Mouse (Mus musculus) midbrain, embryonic 10.5 days (tissue): ENCODE data around the gene Lrch1. TPM values are rescaled to one million over a fixed set of nuclear protein-coding genes. Genes with fewer than 3 reads are reported as not detected.

Experiments
- DNase-seq: peaks from one replicate; pipeline ENCODE4 v3.0.0-alpha.2; 2017; ENCODE audit warnings: low spot score
- H3K27ac ChIP-seq: fragments of 300-500 bp; sonication (generic); replicated peaks from 2 replicates; pipeline ENCODE4 v1.5.1; 2016; ENCODE audit warnings: mild to moderate bottlenecking
- H3K27me3 ChIP-seq: fragments of 300-500 bp; sonication (generic); 2 replicates; pipeline ENCODE4 v1.6.1; 2016; ENCODE audit warnings: low read depth, mild to moderate bottlenecking; ENCODE audit not compliant: poor library complexity, severe bottlenecking
- H3K36me3 ChIP-seq: fragments of 300-500 bp; sonication (generic); 2 replicates; pipeline ENCODE4 v1.6.1; 2016; ENCODE audit warnings: mild to moderate bottlenecking, moderate library complexity
- H3K4me1 ChIP-seq: fragments of 300-500 bp; sonication (generic); 2 replicates; pipeline ENCODE4 v1.6.1; 2016
- H3K4me3 ChIP-seq: fragments of 300-500 bp; sonication (generic); 2 replicates; pipeline ENCODE4 v1.5.1; 2016; ENCODE audit warnings: mild to moderate bottlenecking, moderate library complexity
- H3K9me3 ChIP-seq: fragments of 300-500 bp; sonication (generic); replicated peaks from 2 replicates; pipeline ENCODE4 v1.6.1; 2016; ENCODE audit warnings: mild to moderate bottlenecking
- WGBS: fragments of 180-500 bp; shearing (Covaris S2); methylation state at CpG from one replicate; pipeline ENCODE4 v1.1.7; 2016; 5-methylcytosine and 5-hydroxymethylcytosine counted together
- polyA plus RNA-seq: library from polyadenylated mRNA; unstranded; fragments of >200 nt; fragmentation: Nextera tagmentation; extraction: Ambion mirVana; gene quantifications from 2 replicates; pipeline ENCODE4 v1.2.1, GENCODE M21; 2016

The Lrch1 gene
- polyA plus RNA-seq, 1 experiment from 2014 or later: 6.4 TPM

DNA sequence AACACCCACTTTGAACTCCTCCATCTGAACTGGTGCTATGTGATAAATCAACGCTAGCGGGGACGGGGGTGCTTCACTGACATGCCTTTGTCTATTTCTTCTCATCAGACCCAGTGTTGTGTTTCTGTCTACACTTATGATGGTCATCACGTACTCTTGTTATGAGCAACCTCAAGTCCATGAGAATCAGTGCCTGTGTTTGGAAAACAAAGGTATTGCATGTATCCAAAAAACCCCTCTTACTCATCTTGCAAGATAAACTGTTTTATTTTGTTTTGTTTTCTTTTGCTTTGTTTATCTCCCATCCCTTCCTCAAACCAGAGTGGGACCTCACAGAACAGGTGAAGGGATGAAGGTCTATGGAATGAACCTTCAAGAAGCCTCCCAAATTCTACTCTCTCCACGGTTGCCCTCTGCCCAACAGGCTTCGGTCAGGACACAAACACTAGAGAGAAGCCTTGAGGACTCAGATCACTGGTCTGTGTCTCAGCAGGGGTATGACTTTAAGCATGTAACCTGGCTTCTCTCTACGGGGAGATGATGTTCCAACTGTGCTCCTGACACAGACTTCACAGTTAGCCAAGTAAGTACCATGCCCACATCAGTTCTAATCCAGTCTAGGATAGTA lies 3.4 kb downstream of the Lrch1 start:
- Histone ChIP-seq H3K9me3 (no peaks in the 10 kb centered on the region), H3K27me3 (no peaks in the 10 kb centered on the region), H3K4me1 (peaks cover 29% of the 10 kb centered on the region), H3K36me3 (peaks cover 5% of the 10 kb centered on the region; the same call in 1 of the 2 replicates), H3K4me3 (no peak overlapping the region), H3K27ac (no peak overlapping the region)
- no peak for DNase-seq
- 92% methylated on average over 7 of the region's 7 CpGs for WGBS

GRCm38 (mm10) chr14:74943581-74944117 lies 4.0 kb downstream of the Lrch1 start:
- Histone ChIP-seq H3K4me1 (peaks cover 33% of the 10 kb centered on the region), H3K27me3 (no peaks in the 10 kb centered on the region), H3K27ac (no peak overlapping the region), H3K36me3 (peaks cover 5% of the 10 kb centered on the region; the same call in 1 of the 2 replicates), H3K9me3 (no peaks in the 10 kb centered on the region), H3K4me3 (no peak overlapping the region)
- no peak for DNase-seq
- 89% methylated on average over 6 of the region's 6 CpGs for WGBS

DNA sequence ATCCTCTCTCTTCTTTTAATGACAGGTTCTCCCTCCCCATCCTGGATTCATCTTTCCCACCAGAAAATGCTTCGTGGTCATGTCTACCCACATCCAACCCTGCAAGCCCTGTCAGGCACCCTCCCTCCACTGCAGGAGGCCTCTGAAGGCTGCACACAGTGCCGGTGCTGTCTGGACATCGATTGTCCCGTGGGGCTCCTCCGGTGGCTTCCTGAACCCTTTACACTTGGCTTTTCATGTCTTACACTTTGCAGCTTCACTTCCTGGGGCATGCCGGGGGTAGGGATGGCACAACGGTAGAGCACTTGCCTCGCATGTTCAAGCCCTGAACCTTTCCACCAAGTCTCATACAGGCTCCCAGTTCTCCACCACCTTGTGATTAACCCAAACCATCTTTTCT lies 4.7 kb downstream of the Lrch1 start:
- no peak for DNase-seq
- Histone ChIP-seq H3K9me3 (no peaks in the 10 kb centered on the region), H3K27me3 (no peaks in the 10 kb centered on the region), H3K4me3 (no peak overlapping the region), H3K36me3 (peaks cover 5% of the 10 kb centered on the region; the same call in 1 of the 2 replicates), H3K27ac (no peak overlapping the region), H3K4me1 (peaks cover 27% of the 10 kb centered on the region)
- WGBS: 85% methylated on average over 8 of the region's 8 CpGs

GRCm38 (mm10) chr14:74941591-74941990 lies 6.1 kb downstream of the Lrch1 start:
- H3K4me3 ChIP-seq: no peak overlapping the region
- H3K27ac ChIP-seq: no peak overlapping the region
- peaks cover 5% of the 10 kb centered on the region; the same call in 1 of the 2 replicates for H3K36me3 ChIP-seq
- no peaks in the 10 kb centered on the region for H3K27me3 ChIP-seq
- 87% methylated on average over 7 of the region's 7 CpGs for WGBS
- DNase-seq: no peak
- H3K9me3 ChIP-seq: no peaks in the 10 kb centered on the region
- H3K4me1 ChIP-seq: peaks cover 23% of the 10 kb centered on the region

DNA sequence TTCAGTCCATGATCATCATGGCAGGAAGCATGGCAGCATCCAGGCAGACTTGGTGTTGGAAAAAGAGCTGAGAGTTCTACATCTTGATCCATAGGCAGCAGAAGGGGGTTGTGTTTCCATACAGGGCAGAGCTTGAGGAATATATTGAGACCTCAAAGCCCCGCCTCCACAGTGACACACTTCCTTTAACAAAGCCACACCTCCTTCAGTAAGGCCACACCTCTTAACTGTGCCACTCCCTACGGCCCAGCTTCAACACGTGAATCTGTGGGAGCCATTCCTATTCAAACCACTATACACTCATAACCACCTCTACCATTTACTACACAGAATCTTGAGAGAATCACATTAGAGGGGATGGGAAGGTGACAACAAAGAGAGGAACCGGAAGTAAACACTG lies 6.9 kb downstream of the Lrch1 start:
- 90% methylated on average over 4 of the region's 4 CpGs for WGBS
- no peak overlapping the region for H3K27ac ChIP-seq
- no peaks in the 10 kb centered on the region for H3K27me3 ChIP-seq
- no peak for DNase-seq
- no peaks in the 10 kb centered on the region for H3K9me3 ChIP-seq
- H3K4me1 ChIP-seq: peaks cover 15% of the 10 kb centered on the region
- peaks cover 5% of the 10 kb centered on the region; the same call in 1 of the 2 replicates for H3K36me3 ChIP-seq
- no peak overlapping the region for H3K4me3 ChIP-seq

DNA sequence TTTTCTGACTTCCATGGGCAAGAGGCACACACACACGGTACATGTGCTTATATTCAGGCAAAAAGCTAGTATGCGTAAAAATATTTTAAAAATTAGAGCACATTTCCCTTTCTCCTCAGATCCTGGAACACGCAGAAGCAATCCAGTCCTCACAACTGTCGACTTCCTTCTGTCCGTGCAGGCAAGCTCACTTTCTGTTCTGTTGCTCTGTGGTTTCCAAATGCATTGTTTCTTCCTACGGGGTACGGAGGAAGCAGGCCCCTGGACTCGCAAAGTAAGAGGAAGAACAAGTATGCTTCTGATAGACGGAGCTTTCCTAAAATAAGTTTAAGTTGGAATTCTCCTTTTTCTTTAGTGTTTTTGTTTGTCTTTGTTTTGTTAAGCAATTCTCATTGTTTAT lies 8.3 kb downstream of the Lrch1 start:
- Histone ChIP-seq H3K4me3 (no peak overlapping the region), H3K27ac (peak overlapping the region; percentile 49), H3K27me3 (no peaks in the 10 kb centered on the region), H3K4me1 (peaks cover 13% of the 10 kb centered on the region), H3K36me3 (peaks cover 5% of the 10 kb centered on the region; the same call in 1 of the 2 replicates), H3K9me3 (no peaks in the 10 kb centered on the region)
- DNase-seq: no peak
- 52% methylated on average over 9 of the region's 9 CpGs for WGBS

GRCm38 (mm10) chr14:74938896-74939295 lies 8.8 kb downstream of the Lrch1 start:
- WGBS: 79% methylated on average over 3 of the region's 3 CpGs
- no peaks in the 10 kb centered on the region for H3K9me3 ChIP-seq
- peaks cover 5% of the 10 kb centered on the region; the same call in 1 of the 2 replicates for H3K36me3 ChIP-seq
- no peak overlapping the region for H3K4me3 ChIP-seq
- H3K27ac ChIP-seq: peak overlapping the region; percentile 49; the same call in 1 of the 2 replicates
- H3K27me3 ChIP-seq: no peaks in the 10 kb centered on the region
- DNase-seq: no peak
- peaks cover 13% of the 10 kb centered on the region for H3K4me1 ChIP-seq

DNA sequence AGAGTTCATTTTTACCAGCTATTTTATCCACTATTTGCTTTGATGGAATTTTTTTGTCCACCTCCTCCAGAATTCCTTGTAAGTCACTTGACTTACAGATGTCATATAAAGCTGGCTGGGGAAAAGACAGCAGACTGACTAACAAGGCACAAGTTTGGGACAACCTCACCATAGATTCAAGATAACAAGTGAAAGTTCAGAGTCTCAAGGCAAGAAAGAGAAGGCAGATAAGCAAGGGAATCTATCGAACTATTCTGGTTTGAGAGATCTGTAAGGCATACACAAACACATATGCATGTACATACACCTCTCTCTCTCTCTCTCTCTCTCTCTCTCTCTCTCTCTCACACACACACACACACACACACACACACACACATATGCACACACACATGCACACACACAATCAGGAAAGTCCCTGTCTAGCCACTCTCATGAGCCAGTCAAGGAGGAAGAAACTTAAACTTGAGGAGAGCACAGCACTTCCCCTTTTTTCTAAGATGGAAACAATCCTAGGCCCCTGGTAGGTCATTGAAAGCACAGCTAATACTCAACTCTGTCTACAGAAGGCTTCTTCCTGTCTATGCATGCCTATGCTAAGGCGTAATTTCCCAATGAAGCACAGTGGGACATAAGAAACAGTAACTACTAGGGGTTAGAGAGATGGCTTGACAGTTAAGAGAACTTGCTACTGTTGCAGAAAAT lies 11.0 kb downstream of the Lrch1 start:
- no peaks in the 10 kb centered on the region for H3K27me3 ChIP-seq
- no peak for DNase-seq
- no peaks in the 10 kb centered on the region for H3K9me3 ChIP-seq
- H3K4me1 ChIP-seq: peaks cover 13% of the 10 kb centered on the region
- WGBS: 93% methylated on average over 2 of the region's 2 CpGs
- peaks cover 6% of the 10 kb centered on the region; the same call in 1 of the 2 replicates for H3K36me3 ChIP-seq
- H3K4me3 ChIP-seq: no peak overlapping the region
- H3K27ac ChIP-seq: no peak overlapping the region

GRCm38 (mm10) chr14:74935111-74935510 lies 12.6 kb downstream of the Lrch1 start:
- peaks cover 13% of the 10 kb centered on the region for H3K4me1 ChIP-seq
- no peaks in the 10 kb centered on the region for H3K27me3 ChIP-seq
- H3K9me3 ChIP-seq: no peaks in the 10 kb centered on the region
- no peak overlapping the region for H3K27ac ChIP-seq
- DNase-seq: no peak
- WGBS: 95% methylated on average over 6 of the region's 6 CpGs
- no peak overlapping the region for H3K4me3 ChIP-seq
- H3K36me3 ChIP-seq: 0 out of 2 replicates have a peak, but pooled peaks cover 3% of the 10 kb centered on the region

- no peak for DNase-seq
- 83% methylated on average over 14 of the region's 14 CpGs for WGBS
These were observed 13.5 kb downstream of the Lrch1 start for GRCm38 (mm10) chr14:74933960-74934710.

GRCm38 (mm10) chr14:74929739-74930138 lies 17.9 kb downstream of the Lrch1 start:
- no peaks in the 10 kb centered on the region for H3K9me3 ChIP-seq
- WGBS: 91% methylated on average over 2 of the region's 2 CpGs
- 0 out of 2 replicates have a peak, but pooled peaks cover 3% of the 10 kb centered on the region for H3K36me3 ChIP-seq
- peaks cover 13% of the 10 kb centered on the region for H3K4me1 ChIP-seq
- H3K27me3 ChIP-seq: no peaks in the 10 kb centered on the region
- no peak overlapping the region for H3K27ac ChIP-seq
- no peak overlapping the region for H3K4me3 ChIP-seq
- no peak for DNase-seq

More at GRCm38 (mm10) chr14:74933960-74934710, 13.5 kb downstream of the Lrch1 start:
- Histone ChIP-seq H3K27me3 (no peaks in the 10 kb centered on the region), H3K36me3 (0 out of 2 replicates have a peak, but pooled peaks cover 3% of the 10 kb centered on the region), H3K4me3 (no peak overlapping the region), H3K9me3 (no peaks in the 10 kb centered on the region), H3K4me1 (peaks cover 3% of the 10 kb centered on the region), H3K27ac (no peak overlapping the region)

- Histone ChIP-seq H3K36me3 (0 out of 2 replicates have a peak, but pooled peaks cover 3% of the 10 kb centered on the region), H3K4me3 (no peak overlapping the region), H3K27ac (no peak overlapping the region), H3K4me1 (peaks cover 13% of the 10 kb centered on the region), H3K27me3 (no peaks in the 10 kb centered on the region), H3K9me3 (no peaks in the 10 kb centered on the region)
- 86% methylated on average over 8 of the region's 8 CpGs for WGBS
- no peak for DNase-seq
These were observed 18.8 kb downstream of the Lrch1 start for GRCm38 (mm10) chr14:74928809-74929432.
